Mouse (Mus musculus) hindbrain, embryonic 11.5 days (tissue): ENCODE measurements at regions not wholly inside any gene's neighbourhood (a gene's known extent, or its start where the extent isn't known, plus 50 kb on each side); places are given as distances from the start of the nearest gene placed in this dataset.

Source experiments
- ATAC-seq: fragments of 200-750 bp; cut with Nextera tagmentation; 2 replicates; pipeline ENCODE4 v1.8.0; 2017; ENCODE audit warnings: mild to moderate bottlenecking, moderate TSS enrichment, moderate library complexity; ENCODE audit not compliant: low FRiP score
- DNase-seq: peaks from one replicate; pipeline ENCODE4 v3.0.0-alpha.2; 2015; ENCODE audit warnings: low spot score
- H3K27ac ChIP-seq: fragments of 300-500 bp; sonication (generic); 2 replicates; pipeline ENCODE4 v1.5.1; 2014; ENCODE audit warnings: mild to moderate bottlenecking, low read depth, low read length
- H3K27me3 ChIP-seq: fragments of 300-500 bp; sonication (generic); 2 replicates; pipeline ENCODE4 v1.6.1; 2014; ENCODE audit warnings: mild to moderate bottlenecking, low read length, moderate library complexity, mixed read lengths; ENCODE audit not compliant: control insufficient read depth, insufficient read depth
- H3K36me3 ChIP-seq: fragments of 300-500 bp; sonication (generic); 2 replicates; pipeline ENCODE4 v1.6.1; 2014; ENCODE audit warnings: mild to moderate bottlenecking, low read length, moderate library complexity, mixed read lengths; ENCODE audit not compliant: control insufficient read depth, insufficient read depth
- H3K4me1 ChIP-seq: fragments of 300-500 bp; sonication (generic); replicated peaks from 2 replicates; pipeline ENCODE4 v1.6.1; 2014; ENCODE audit warnings: low read length, mixed read lengths; ENCODE audit not compliant: control insufficient read depth, insufficient read depth
- H3K4me2 ChIP-seq: fragments of 300-500 bp; sonication (generic); replicated peaks from 2 replicates; pipeline ENCODE4 v1.6.1; 2014; ENCODE audit warnings: mild to moderate bottlenecking, low read depth, low read length
- H3K4me3 ChIP-seq: fragments of 300-500 bp; sonication (generic); 2 replicates; pipeline ENCODE4 v1.5.1; 2014; ENCODE audit warnings: low read depth, low read length
- H3K9ac ChIP-seq: fragments of 300-500 bp; sonication (generic); 2 replicates; pipeline ENCODE4 v1.6.1; 2014; ENCODE audit warnings: low read depth, low read length
- H3K9me3 ChIP-seq: fragments of 300-500 bp; sonication (generic); 2 replicates; pipeline ENCODE4 v1.6.1; 2016; ENCODE audit warnings: low read length; ENCODE audit not compliant: control insufficient read depth
- WGBS: fragments of 180-500 bp; shearing (Covaris S2); extraction: QIAGEN DNeasy Blood & Tissue Kit; methylation state at CpG from one replicate; pipeline ENCODE4 v1.1.7; 2014; 5-methylcytosine and 5-hydroxymethylcytosine counted together

- Histone ChIP-seq H3K9me3 (no peaks in the 10 kb centered on the region), H3K27ac (no peak overlapping the region), H3K27me3 (no peaks in the 10 kb centered on the region), H3K9ac (no peak overlapping the region), H3K4me1 (no peaks in the 10 kb centered on the region), H3K4me3 (no peak overlapping the region), H3K36me3 (no peaks in the 10 kb centered on the region), H3K4me2 (no peak overlapping the region)
- 72% methylated on average over 1 of the region's 1 CpGs for WGBS
- ATAC-seq = no peak
- DNase-seq = no peak
Measured at GRCm38 (mm10) chr8:75353786-75354185, 52.6 kb downstream of the Gm10358 start.

GRCm38 (mm10) chr8:75350141-75350540 lies 56.2 kb downstream of the Gm10358 start:
- Histone ChIP-seq H3K4me1 (no peaks in the 10 kb centered on the region), H3K4me3 (no peak overlapping the region), H3K27me3 (no peaks in the 10 kb centered on the region), H3K9me3 (no peaks in the 10 kb centered on the region), H3K4me2 (no peak overlapping the region), H3K27ac (no peak overlapping the region), H3K9ac (no peak overlapping the region), H3K36me3 (no peaks in the 10 kb centered on the region)
- no peak for DNase-seq
- ATAC-seq = no peak
- 54% methylated on average over 1 of the region's 1 CpGs for WGBS

GRCm38 (mm10) chr8:75348047-75348446 lies 58.3 kb downstream of the Gm10358 start:
- 70% methylated on average over 1 of the region's 1 CpGs for WGBS
- Histone ChIP-seq H3K27ac (no peak overlapping the region), H3K36me3 (no peaks in the 10 kb centered on the region), H3K4me2 (no peak overlapping the region), H3K9ac (no peak overlapping the region), H3K4me1 (no peaks in the 10 kb centered on the region), H3K4me3 (no peak overlapping the region), H3K27me3 (no peaks in the 10 kb centered on the region), H3K9me3 (no peaks in the 10 kb centered on the region)
- DNase-seq (no peak), ATAC-seq (no peak)

GRCm38 (mm10) chr8:75320614-75321013 lies 85.8 kb downstream of the Gm10358 start:
- no peak for DNase-seq
- no peak for ATAC-seq
- Histone ChIP-seq H3K36me3 (no peaks in the 10 kb centered on the region), H3K27ac (no peak overlapping the region), H3K4me3 (no peak overlapping the region), H3K4me2 (no peak overlapping the region), H3K4me1 (no peaks in the 10 kb centered on the region), H3K9ac (no peak overlapping the region), H3K9me3 (no peaks in the 10 kb centered on the region), H3K27me3 (no peaks in the 10 kb centered on the region)
- 75% methylated on average over 1 of the region's 1 CpGs for WGBS

GRCm38 (mm10) chr8:75318526-75318925 lies 87.9 kb downstream of the Gm10358 start:
- Histone ChIP-seq H3K36me3 (no peaks in the 10 kb centered on the region), H3K27ac (no peak overlapping the region), H3K9me3 (no peaks in the 10 kb centered on the region), H3K27me3 (no peaks in the 10 kb centered on the region), H3K4me2 (no peak overlapping the region), H3K4me1 (no peaks in the 10 kb centered on the region), H3K4me3 (no peak overlapping the region), H3K9ac (no peak overlapping the region)
- no peak for DNase-seq
- WGBS = 16% methylated on average over 4 of the region's 4 CpGs
- ATAC-seq = no peak

- DNase-seq = peak; percentile 68
- Histone ChIP-seq H3K9ac (no peak overlapping the region), H3K9me3 (no peaks in the 10 kb centered on the region), H3K27me3 (no peaks in the 10 kb centered on the region), H3K27ac (no peak overlapping the region), H3K4me3 (no peak overlapping the region), H3K4me2 (no peak overlapping the region), H3K36me3 (no peaks in the 10 kb centered on the region), H3K4me1 (no peaks in the 10 kb centered on the region)
- peak; percentile 72 for ATAC-seq
- WGBS = 13% methylated on average over 3 of the region's 3 CpGs
Measured at GRCm38 (mm10) chr8:75315886-75316285, 90.5 kb downstream of the Gm10358 start.

- no peak for DNase-seq
- Histone ChIP-seq H3K4me3 (no peak overlapping the region), H3K27ac (no peak overlapping the region), H3K27me3 (no peaks in the 10 kb centered on the region), H3K9me3 (no peaks in the 10 kb centered on the region), H3K4me1 (no peaks in the 10 kb centered on the region), H3K4me2 (no peak overlapping the region), H3K36me3 (no peaks in the 10 kb centered on the region), H3K9ac (no peak overlapping the region)
- ATAC-seq = no peak
- WGBS = 73% methylated on average over 2 of the region's 2 CpGs
Measured at GRCm38 (mm10) chr8:75309463-75309862, 95.7 kb downstream of the Rasd2 start.

GRCm38 (mm10) chr8:75291921-75292320 lies 78.2 kb downstream of the Rasd2 start:
- Histone ChIP-seq H3K36me3 (no peaks in the 10 kb centered on the region), H3K4me1 (no peaks in the 10 kb centered on the region), H3K4me3 (no peak overlapping the region), H3K27me3 (no peaks in the 10 kb centered on the region), H3K27ac (no peak overlapping the region), H3K9ac (no peak overlapping the region), H3K4me2 (no peak overlapping the region), H3K9me3 (no peaks in the 10 kb centered on the region)
- 79% methylated on average over 3 of the region's 3 CpGs for WGBS
- ATAC-seq = no peak
- no peak for DNase-seq

GRCm38 (mm10) chr8:75289933-75290332 lies 76.2 kb downstream of the Rasd2 start:
- no peak for DNase-seq
- Histone ChIP-seq H3K4me1 (no peaks in the 10 kb centered on the region), H3K27me3 (no peaks in the 10 kb centered on the region), H3K36me3 (no peaks in the 10 kb centered on the region), H3K27ac (no peak overlapping the region), H3K9ac (no peak overlapping the region), H3K4me2 (no peak overlapping the region), H3K9me3 (no peaks in the 10 kb centered on the region), H3K4me3 (no peak overlapping the region)
- 85% methylated on average over 8 of the region's 8 CpGs for WGBS
- ATAC-seq = no peak
